Mouse (Mus musculus) gastrocnemius, postnatal 14 days (tissue): Measurements from ENCODE around the gene Zdhhc25. TPM values are rescaled to one million over a fixed set of nuclear protein-coding genes. Genes with fewer than 3 reads are reported as not detected.

Source experiments
- DNase-seq: peaks from one replicate; pipeline ENCODE4 v3.0.0; 2021; ENCODE audit warnings: mixed read lengths
- intact Hi-C: fragments of 180-260 bp; cut with DNase I; formaldehyde crosslinking; loops from one replicate; pipeline ENCODE4 v1.15.1; 2025; ENCODE audit warnings: low total_unique reads
- total RNA-seq, 2 experiments: library from RNA; stranded (reverse); gene quantifications; 2 replicates each; pipeline ENCODE4 v1.2.3; 2021

Zdhhc25 gene
- total RNA-seq, 2 experiments from 2014 or later: not detected

DNA sequence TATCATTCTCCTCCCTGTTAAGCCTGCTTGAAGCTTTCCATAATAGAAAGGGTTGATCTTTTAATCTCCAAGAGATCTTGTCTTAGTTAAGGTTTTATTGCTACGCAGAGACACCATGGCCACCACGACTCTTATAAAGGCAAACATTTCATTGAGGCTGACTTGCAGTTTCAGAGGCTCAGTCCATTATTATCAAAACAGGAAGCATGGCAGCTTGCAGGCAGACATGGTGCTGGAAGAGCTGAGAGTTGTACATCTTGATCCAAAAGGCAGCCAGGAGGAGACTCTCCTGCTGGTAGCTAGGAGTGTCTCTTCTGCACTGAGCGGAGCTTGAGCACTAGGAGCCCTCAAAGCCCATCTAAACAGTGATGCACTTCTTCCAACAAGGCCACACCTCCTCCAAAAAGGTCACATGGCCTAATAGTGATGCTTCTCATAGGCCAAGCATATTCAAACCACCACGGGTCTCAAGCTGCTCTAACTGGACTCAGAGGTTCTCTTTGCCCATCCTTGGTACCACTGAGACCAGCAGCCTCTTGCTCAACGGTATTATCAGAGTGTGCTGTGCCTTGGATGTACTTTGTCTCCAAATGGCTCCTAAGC lies 26.9 kb downstream of the Zdhhc25 start:
- intact Hi-C loops: no loop called here

DNA sequence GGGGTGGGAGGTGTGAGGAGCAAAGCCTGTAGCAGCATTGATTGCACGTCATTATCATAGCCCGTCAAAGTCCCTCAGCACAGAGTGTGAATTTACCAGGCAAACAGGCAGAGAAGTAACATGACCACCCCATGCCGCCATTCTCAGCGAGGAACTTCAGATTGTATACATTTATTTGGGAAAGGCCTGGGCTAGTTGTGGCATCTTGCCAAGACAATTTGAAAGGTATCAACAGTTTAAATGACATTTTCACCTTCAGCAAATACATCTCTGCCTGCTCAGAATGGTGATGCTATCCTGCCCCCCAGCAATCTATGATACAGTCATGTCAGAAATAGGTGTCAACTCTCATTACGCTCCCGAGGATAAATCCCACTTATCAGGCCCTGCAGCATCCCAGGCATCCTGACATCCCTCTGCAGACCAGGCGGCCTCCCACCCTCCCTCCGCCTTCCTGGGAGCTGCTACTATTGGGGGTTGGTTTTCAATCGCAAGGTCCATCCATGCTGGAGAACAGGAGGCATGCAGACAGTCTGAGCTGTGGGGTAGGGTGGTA lies 28.8 kb downstream of the Zdhhc25 start:
- no peak for DNase-seq
- intact Hi-C loops: no loop called here

More for the DNA sequence above, 26.9 kb downstream of the Zdhhc25 start:
- DNase-seq: no peak

DNA sequence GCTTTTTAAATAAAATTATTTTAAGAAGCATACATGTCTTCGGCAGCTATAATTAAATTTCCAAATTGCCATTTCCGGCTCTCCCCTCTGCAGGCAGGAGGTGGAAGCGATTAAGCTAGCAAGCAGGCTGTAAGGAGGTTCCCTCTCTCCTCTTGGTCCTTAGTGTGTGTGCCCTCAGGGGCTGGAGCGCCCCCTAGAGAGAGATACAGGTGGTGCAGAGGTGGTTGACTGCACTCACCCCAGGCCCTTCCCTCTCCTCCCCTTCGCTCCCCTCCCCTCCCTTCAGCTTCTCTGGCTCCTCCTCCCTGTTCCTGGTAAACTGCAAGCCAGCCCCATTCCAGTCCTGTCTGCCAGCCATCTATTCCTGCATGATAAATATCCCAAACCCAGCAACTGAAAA lies 35.1 kb downstream of the Zdhhc25 start:
- no peak for DNase-seq
- intact Hi-C loops: no loop called here

DNA sequence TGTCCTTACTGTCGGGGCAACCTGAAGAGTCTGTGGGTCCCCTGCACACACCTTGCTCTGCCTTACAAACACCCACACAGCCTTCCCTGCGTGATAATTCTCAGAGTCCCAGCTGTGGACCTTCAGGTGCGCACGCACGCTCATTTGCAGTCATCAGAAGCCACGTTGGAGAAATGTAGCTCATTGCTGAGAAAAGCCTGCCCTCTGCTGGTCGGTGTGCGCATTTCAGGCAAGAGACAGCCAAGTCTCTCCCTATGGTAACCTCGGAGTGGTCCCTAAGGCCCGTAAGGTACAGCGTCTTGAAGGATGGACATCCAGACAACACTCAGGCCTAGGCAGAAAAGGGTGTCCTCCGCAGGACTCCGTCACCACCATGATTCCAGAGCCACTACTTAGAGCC lies 50.9 kb downstream of the Zdhhc25 start:
- peak; percentile 27 for DNase-seq
- intact Hi-C loops: no loop called here

Other genes with a start within 250 kb of the Zdhhc25 start
- gene Brd1, start 133.9 kb downstream of the Zdhhc25 start, total RNA-seq: 10 to 100 TPM; 21.3 to 22.6 TPM
- 1 to 10 TPM; 5.8 to 8.1 TPM for gene Zbed4, start 151.4 kb downstream of the Zdhhc25 start, total RNA-seq
- gene Alg12, start 219.0 kb downstream of the Zdhhc25 start, total RNA-seq: 1 to 10 TPM; 4.9 to 5.4 TPM
- gene Creld2, start 219.3 kb downstream of the Zdhhc25 start, total RNA-seq: 10 to 100 TPM in 1 of 2 experiments, 1 to 10 TPM in 1; 8.9 to 11.4 TPM